Mouse (Mus musculus) embryonic facial prominence, embryonic 11.5 days (tissue): Measurements from ENCODE around the gene Fbxo3. TPM values are rescaled to one million over a fixed set of nuclear protein-coding genes. Genes with fewer than 3 reads are reported as not detected.

ENCODE experiments used
- ATAC-seq: fragments of 200-750 bp; cut with Nextera tagmentation; replicated peaks from 2 replicates; pipeline ENCODE4 v1.8.0; 2017; ENCODE audit warnings: low read depth; ENCODE audit not compliant: insufficient number of reproducible peaks, low FRiP score, low TSS enrichment
- DNase-seq: peaks from one replicate; pipeline ENCODE4 v3.0.0-alpha.2; 2015; ENCODE audit warnings: low spot score
- H3K27ac ChIP-seq: fragments of 300-500 bp; sonication (generic); replicated peaks from 2 replicates; pipeline ENCODE4 v1.5.1; 2014; ENCODE audit warnings: mild to moderate bottlenecking, low read depth, low read length, control low read depth
- H3K27me3 ChIP-seq: fragments of 300-500 bp; sonication (generic); 2 replicates; pipeline ENCODE4 v1.6.1; 2014; ENCODE audit warnings: mild to moderate bottlenecking, low read length, moderate library complexity, mixed read lengths; ENCODE audit not compliant: control insufficient read depth, insufficient read depth
- H3K36me3 ChIP-seq: fragments of 300-500 bp; sonication (generic); replicated peaks from 2 replicates; pipeline ENCODE4 v1.6.1; 2014; ENCODE audit warnings: low read depth, mild to moderate bottlenecking, low read length, moderate library complexity, mixed read lengths; ENCODE audit not compliant: control insufficient read depth, insufficient read depth
- H3K4me1 ChIP-seq: fragments of 300-500 bp; sonication (generic); 2 replicates; pipeline ENCODE4 v1.6.1; 2014; ENCODE audit warnings: low read length, mixed read lengths; ENCODE audit not compliant: control insufficient read depth, insufficient read depth
- H3K4me2 ChIP-seq: fragments of 300-500 bp; sonication (generic); 2 replicates; pipeline ENCODE4 v1.6.1; 2014; ENCODE audit warnings: low read depth, mild to moderate bottlenecking, control low read depth, low read length, moderate library complexity
- H3K4me3 ChIP-seq: fragments of 300-500 bp; sonication (generic); 2 replicates; pipeline ENCODE4 v1.5.1; 2014; ENCODE audit warnings: low read depth, low read length, control low read depth
- H3K9ac ChIP-seq: fragments of 300-500 bp; sonication (generic); replicated peaks from 2 replicates; pipeline ENCODE4 v1.6.1; 2014; ENCODE audit warnings: mild to moderate bottlenecking, control low read depth, low read length
- H3K9me3 ChIP-seq: fragments of 300-500 bp; sonication (generic); replicated peaks from 2 replicates; pipeline ENCODE4 v1.6.1; 2016; ENCODE audit warnings: mild to moderate bottlenecking, low read length, inconsistent platforms, mixed read lengths; ENCODE audit not compliant: control insufficient read depth
- WGBS: fragments of 180-500 bp; shearing (Covaris S2); extraction: QIAGEN DNeasy Blood & Tissue Kit; methylation state at CpG from one replicate; pipeline ENCODE4 v1.1.7; 2014; 5-methylcytosine and 5-hydroxymethylcytosine counted together
- polyA plus RNA-seq: library from polyadenylated mRNA; unstranded; fragments of >200 nt; fragmentation: Nextera tagmentation; extraction: Ambion mirVana; gene quantifications from 2 replicates; pipeline ENCODE4 v1.2.1, GENCODE M21; 2014

Gene Fbxo3
- polyA plus RNA-seq, 1 experiment from 2014 or later = 63.3 TPM

- WGBS = 94% methylated on average over 15 of the region's 15 CpGs
- Histone ChIP-seq H3K27me3 (no peaks in the 10 kb centered on the region), H3K9me3 (no peaks in the 10 kb centered on the region), H3K4me2 (no peak overlapping the region), H3K4me3 (no peak overlapping the region), H3K27ac (no peak overlapping the region), H3K4me1 (no peaks in the 10 kb centered on the region), H3K9ac (no peak overlapping the region), H3K36me3 (no peaks in the 10 kb centered on the region; the same call in 1 of the 2 replicates)
- ATAC-seq (no peak), DNase-seq (no peak)
Observed at GRCm38 (mm10) chr2:104042766-104043165, 15.2 kb downstream of the Fbxo3 start.

GRCm38 (mm10) chr2:104043624-104044478, 16.3 kb downstream of the Fbxo3 start:
- Histone ChIP-seq H3K9ac (no peak overlapping the region), H3K36me3 (no peaks in the 10 kb centered on the region; the same call in 1 of the 2 replicates), H3K9me3 (no peaks in the 10 kb centered on the region), H3K4me2 (no peak overlapping the region), H3K27ac (no peak overlapping the region), H3K4me3 (no peak overlapping the region), H3K4me1 (no peaks in the 10 kb centered on the region), H3K27me3 (no peaks in the 10 kb centered on the region)
- ATAC-seq (no peak), DNase-seq (peak; percentile 15)
- 34% methylated on average over 5 of the region's 5 CpGs for WGBS

DNA sequence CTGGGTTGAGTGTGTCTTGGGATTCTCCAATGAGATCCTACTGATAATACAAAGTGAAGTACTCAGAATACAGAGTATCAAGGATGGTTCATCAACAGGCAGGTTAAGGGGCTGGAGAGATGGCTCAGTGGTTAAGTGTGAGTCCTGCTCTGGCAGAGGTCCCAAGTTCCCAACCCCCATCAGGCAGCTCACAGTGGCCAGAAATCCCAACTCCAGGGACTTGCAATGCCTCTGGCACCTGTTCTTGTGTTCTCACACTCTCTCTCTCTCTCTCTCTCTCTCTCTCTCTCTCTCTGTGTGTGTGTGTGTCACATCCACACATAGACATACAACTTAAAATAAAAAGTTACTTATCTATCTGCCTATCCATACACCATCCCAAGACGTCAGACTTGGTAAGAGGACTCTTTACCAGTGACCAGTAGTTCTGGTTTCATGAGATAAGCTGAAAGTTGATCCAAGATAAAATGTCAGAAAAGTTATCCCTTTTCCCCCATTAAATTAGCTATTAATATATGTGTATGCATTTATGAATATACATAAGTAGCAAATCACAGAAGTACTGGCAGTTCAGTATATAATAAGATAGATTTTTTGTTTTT, 17.1 kb downstream of the Fbxo3 start:
- no peaks in the 10 kb centered on the region for H3K4me1 ChIP-seq
- no peaks in the 10 kb centered on the region for H3K9me3 ChIP-seq
- no peaks in the 10 kb centered on the region for H3K27me3 ChIP-seq
- DNase-seq (no peak), ATAC-seq (no peak)
- no peak overlapping the region for H3K9ac ChIP-seq
- no peaks in the 10 kb centered on the region; the same call in 1 of the 2 replicates for H3K36me3 ChIP-seq
- WGBS = 85% methylated on average over 1 of the region's 1 CpGs
- no peak overlapping the region for H3K27ac ChIP-seq
- H3K4me3 ChIP-seq = no peak overlapping the region
- no peak overlapping the region for H3K4me2 ChIP-seq

DNA sequence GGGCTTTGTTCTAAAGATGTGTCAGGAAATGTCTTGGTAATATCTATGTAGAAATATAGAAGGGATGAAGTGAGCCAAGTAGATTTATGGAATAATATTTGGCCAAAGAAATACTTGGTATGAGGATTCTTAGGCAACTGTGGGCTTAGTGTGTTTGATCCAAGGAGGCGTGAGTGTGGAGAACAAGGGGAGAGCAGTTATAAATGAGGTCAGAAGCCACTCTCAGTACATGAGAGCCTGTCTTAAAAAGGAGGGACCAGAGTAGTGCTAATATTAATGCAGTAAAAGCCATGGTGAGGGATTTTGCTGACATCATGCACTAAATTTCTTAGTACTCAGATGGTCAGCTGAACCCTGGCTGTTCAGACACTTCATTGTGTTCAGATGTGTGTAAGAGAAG, 30.9 kb downstream of the Fbxo3 start:
- Histone ChIP-seq H3K36me3 (peaks cover 4% of the 10 kb centered on the region; the same call in 1 of the 2 replicates), H3K4me3 (no peak overlapping the region), H3K9me3 (no peaks in the 10 kb centered on the region), H3K27me3 (no peaks in the 10 kb centered on the region), H3K4me1 (no peaks in the 10 kb centered on the region), H3K4me2 (no peak overlapping the region), H3K27ac (no peak overlapping the region), H3K9ac (no peak overlapping the region)
- WGBS = 89% methylated on average over 1 of the region's 1 CpGs
- DNase-seq = no peak
- ATAC-seq = no peak

DNA sequence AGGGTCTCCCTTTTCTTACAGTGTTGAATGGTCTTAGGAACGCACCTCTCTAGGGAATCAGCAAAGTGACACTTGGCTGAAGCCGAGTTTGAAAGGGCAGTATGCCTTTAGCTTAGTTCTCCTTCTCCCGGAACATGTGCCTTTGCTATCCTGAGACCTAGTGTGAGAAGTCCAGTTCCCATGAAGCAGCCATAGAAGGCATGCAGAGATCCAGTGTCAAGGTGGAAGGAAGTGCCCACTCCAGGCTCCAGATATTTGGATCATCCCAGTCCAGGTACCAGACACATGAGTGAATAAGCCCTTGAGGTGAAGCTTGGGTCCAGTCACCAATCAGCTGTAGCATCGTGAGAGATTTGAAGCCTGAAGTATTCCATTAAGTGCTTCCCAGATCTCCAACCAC, 31.4 kb downstream of the Fbxo3 start:
- no peak overlapping the region for H3K4me2 ChIP-seq
- no peaks in the 10 kb centered on the region for H3K9me3 ChIP-seq
- H3K9ac ChIP-seq = no peak overlapping the region
- peaks cover 4% of the 10 kb centered on the region; the same call in 1 of the 2 replicates for H3K36me3 ChIP-seq
- no peaks in the 10 kb centered on the region for H3K4me1 ChIP-seq
- H3K27me3 ChIP-seq = no peaks in the 10 kb centered on the region
- 91% methylated on average over 4 of the region's 4 CpGs for WGBS
- ATAC-seq = no peak
- DNase-seq = no peak
- no peak overlapping the region for H3K4me3 ChIP-seq
- H3K27ac ChIP-seq = no peak overlapping the region

DNA sequence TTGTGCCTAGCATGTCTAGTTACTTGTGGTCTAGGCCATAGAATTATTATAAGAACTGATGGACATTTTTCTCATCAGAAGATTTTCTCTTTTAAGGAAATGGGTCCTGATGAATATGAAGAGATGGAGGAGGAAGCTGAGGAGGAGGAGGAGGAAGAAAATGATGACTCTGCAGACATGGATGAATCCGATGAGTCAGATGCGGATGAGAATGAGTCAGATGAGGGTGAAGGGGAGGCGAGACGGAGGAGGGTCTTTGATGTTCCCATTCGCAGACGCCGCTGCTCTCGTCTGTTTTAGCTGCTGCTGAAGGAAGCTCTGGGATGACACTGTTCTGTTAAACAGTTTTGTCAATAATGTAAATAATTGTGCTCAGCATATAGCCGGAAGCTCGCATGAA, 32.3 kb downstream of the Fbxo3 start:
- no peak for DNase-seq
- Histone ChIP-seq H3K27me3 (no peaks in the 10 kb centered on the region), H3K36me3 (peaks cover 4% of the 10 kb centered on the region; the same call in 1 of the 2 replicates), H3K4me1 (no peaks in the 10 kb centered on the region), H3K27ac (no peak overlapping the region), H3K9me3 (no peaks in the 10 kb centered on the region), H3K4me3 (no peak overlapping the region), H3K4me2 (no peak overlapping the region), H3K9ac (no peak overlapping the region)
- ATAC-seq = no peak
- WGBS = 60% methylated on average over 10 of the region's 10 CpGs

GRCm38 (mm10) chr2:104060996-104061395, 33.5 kb downstream of the Fbxo3 start:
- DNase-seq = no peak
- WGBS = 98% methylated on average over 6 of the region's 6 CpGs
- no peak for ATAC-seq
- Histone ChIP-seq H3K27me3 (no peaks in the 10 kb centered on the region), H3K4me3 (no peak overlapping the region), H3K36me3 (no peaks in the 10 kb centered on the region), H3K4me1 (no peaks in the 10 kb centered on the region), H3K27ac (no peak overlapping the region), H3K9me3 (no peaks in the 10 kb centered on the region), H3K4me2 (no peak overlapping the region), H3K9ac (no peak overlapping the region)

GRCm38 (mm10) chr2:104062665-104063064, 35.1 kb downstream of the Fbxo3 start:
- no peak for DNase-seq
- no peaks in the 10 kb centered on the region for H3K4me1 ChIP-seq
- H3K9ac ChIP-seq = no peak overlapping the region
- H3K4me2 ChIP-seq = no peak overlapping the region
- no peak overlapping the region for H3K4me3 ChIP-seq
- H3K27me3 ChIP-seq = no peaks in the 10 kb centered on the region
- H3K9me3 ChIP-seq = no peaks in the 10 kb centered on the region
- no peak for ATAC-seq
- H3K36me3 ChIP-seq = no peaks in the 10 kb centered on the region
- no peak overlapping the region for H3K27ac ChIP-seq
